Mouse (Mus musculus) leukemia stem cell, adult 10-12 weeks (primary cell): Measurements from ENCODE around the gene Hoxa9. TPM values are rescaled to one million over a fixed set of nuclear protein-coding genes. Genes with fewer than 3 reads are reported as not detected.

Source experiments
- polyA plus RNA-seq: library from polyadenylated mRNA; stranded (reverse); fragments of >175 nt; gene quantifications from 2 replicates; pipeline ENCODE4 v1.2.3, GENCODE M21; 2012; ENCODE audit warnings: low replicate concordance

Hoxa9 gene
- 1.9 and 2.5 TPM in 2 replicates for polyA plus RNA-seq

DNA sequence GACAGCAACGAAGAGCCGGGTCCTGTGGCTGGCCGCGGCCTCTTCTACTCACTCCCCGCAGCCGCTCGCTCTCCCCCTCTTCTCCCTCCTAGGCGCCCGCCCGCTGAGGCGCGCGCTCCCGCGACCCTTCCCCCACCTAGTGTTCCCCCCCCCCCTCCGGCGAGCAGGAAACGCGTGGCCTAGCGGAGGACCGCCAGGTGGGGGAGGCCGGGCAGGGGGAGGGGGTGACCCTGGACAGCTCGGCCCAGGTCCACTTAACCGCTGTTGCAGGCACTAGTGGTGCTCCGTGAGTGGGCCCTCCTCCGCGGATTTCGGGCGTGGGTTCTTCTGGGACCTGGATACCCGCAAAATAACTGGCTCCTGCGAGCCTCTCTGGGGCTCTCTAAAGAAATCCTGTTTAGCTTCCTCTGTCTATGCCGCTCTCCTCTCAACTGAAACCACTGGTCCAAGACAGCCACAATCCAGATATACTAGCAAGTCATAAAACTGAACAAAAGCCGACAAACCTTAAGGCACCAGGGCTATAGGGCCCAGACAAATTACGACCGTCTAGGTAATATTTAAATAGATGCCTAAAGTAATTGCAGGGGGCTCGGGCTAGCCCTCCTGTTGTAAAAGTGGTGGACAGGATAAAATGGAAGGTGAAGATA, at the start of gene Hoxa9:
Hoxa9 (minus strand) TSS at position 574 of the 650 bp plus-strand sequence.

DNA sequence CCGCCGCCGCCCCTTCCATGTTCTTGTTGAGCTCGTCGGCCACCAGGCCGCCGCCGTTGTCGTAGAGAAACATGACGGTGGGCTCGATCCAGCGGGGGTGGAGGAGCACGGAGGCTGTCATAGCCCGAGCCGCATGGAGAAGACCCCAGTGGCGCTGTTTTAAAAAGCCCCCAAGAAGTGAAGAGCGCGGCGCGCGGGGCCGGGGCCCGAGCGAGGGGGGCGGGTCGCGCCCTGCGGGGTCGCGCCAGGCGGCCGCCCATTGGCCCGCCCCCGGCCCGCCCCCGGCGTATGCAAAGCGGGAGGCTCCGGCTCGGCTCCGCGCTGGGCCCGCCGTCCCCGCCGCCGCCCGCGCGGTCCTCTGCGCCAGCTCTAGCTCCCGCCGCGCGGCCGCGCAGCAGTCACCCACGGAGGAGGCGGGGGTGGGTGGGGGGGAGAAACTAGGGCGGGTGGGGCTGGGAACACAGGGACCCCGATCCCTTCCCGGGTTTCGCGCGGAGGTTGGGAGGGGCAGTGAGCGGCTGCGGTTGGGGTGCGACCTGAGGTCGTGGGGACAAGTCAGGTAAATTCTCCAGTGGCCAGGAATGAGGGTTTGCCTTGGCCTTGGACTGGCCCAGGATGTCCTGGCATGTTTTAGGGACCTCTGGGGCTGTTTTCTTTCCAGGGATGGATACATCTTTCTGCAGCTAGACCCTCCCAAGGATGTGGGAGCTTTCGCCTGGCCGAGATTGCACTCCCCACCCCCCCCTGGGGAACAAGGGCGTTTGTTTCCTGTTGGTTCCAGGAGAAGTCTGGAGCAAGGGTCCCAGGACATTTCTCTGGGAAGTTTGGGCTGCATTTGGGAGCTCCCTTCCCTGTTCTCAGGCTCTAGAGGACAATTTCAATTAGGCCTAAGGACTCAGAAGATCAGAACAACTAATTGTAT, 30.0 kb upstream of the Hoxa9 start, which contains the start of gene Hoxa13:
Hoxa13 (minus strand) TSS at position 227 of the 922 bp plus-strand sequence.

DNA sequence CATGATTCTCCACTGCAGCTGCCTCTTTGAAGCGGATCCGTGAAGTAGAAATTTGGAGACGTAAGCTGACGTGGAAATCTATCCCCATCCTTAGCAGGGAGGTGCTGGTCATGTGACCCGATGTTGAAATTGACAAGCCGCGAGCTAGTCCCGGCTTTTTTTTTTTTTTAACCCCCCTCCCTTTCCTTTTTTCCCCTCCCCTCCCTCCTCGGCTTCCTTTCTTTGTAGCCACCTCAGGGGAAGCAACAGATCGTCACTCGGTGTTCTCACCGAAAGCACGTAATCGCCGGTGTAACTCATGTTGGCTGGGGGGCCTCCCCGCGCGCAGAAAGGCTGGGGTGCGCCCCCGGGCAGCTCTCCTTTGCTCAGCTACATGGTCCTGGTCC, 14.9 kb upstream of the Hoxa9 start, which contains the start of gene Hoxa11:
Hoxa11 (minus strand) TSS at position 54 of the 386 bp plus-strand sequence.

DNA sequence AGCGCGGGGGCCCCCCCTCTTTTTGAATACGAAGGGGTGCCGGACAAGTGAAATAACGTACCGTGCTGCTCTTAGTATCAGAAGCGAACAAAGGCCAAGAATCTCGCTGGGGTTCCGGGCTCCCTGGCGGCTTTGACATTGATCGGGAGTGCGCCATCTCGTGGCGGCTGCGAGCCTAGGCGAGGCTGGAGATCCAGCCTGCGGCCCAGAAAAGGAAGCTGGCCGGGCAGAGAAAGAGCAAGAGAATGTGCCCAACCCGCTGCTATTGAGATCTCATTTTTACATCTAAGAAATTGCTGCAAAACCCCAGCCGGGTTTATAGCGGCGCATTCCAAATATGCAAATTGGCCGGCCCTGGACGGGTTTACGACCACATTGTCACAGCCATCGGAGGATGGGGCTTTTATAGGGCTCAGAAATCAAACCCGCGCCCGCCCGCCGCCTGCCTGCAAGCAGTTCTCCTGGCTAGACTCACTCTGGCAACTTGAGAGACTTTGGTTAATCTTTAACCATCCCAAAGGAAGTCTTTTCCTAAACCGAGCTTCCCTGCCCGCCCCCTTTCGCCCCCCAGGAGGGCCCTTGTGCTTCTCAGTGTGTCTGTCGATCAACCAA, 9.6 kb upstream of the Hoxa9 start, which contains the start of gene Hoxa10:
Hoxa10 (minus strand) TSS at position 466 of the 612 bp plus-strand sequence.

DNA sequence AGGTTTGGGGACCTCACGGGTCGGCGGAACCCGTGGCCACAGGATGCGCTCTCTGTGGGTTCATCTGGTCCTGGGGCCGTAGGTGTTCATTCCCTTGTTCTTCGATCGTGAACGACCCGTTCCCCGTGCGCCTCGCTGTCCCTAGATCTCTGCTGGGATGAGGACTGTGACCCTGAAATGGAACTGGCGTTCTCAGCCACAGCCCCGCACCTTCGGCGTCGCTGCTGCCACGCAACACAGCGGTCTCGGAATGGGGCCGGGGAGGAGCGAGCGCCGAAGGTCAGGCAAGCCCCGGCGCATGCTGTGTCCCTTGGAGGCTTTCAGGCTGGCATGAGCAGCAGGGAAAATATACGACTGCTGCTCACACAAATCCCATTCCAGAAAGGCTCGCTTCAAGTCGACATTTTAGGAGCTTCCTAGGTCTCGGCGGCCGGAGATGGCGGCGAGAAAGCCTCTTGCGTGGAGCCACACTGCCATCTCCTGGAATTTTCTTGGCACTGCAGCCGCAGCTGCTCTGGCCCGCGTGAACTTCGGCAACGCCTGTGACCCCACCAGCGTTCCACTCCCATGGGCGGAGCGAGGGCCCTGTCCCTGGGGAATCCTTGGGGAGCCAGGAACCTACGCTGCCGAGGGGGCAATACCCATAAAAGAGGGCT, 9.4 kb downstream of the Hoxa9 start, which contains the start of gene Hoxa7:
Hoxa7 (minus strand) TSS at position 518 of the 656 bp plus-strand sequence.

DNA sequence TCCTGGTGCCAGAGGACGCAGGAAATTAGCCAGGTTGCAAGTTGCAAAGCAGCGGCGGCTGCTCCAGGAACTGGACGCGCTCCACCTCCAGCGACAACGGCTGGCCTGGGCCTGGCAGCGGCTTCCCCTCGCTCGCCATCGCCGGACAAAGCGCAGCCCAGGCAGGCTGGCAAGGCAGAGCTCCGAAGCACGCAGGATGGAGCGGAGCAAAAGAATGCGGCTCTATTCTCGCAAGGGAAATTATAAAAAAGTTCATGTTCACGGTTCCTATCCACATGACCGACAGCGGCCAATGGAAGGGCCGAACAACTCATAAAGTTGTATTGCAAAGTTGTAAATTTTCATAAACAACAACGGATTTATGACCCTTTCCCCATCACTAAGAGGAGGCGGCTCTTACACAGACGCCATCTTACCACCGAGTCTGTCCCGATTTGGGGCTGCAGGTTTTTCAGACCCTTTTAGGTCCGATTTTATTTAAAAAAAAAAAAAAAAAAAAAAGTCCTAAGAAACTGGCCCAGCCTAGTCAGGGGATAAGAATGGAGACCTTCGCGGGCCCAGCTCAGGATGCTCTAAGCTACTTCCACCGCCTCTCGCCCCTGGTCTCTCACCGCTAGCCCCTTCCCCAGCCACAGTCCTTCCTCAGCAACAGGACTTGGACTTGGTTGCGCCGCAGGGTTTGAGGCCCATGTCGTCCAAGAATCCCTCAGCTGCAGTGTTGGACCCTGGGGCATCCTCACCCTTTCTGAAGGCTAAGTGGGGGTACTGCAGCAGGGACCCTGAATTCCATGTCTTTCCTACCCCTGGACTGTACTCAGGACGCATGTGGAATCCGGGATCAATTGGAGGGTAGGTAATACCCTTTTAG, 17.5 kb downstream of the Hoxa9 start, which contains the start of the genes Hoxa3 and Gm28308:
Hoxa3 (minus strand) TSS at position 218 of the 868 bp plus-strand sequence.
Gm28308 (minus strand) TSS at position 221 of the 868 bp plus-strand sequence.

GRCm38 (mm10) chr6:52208072-52208867, 22.6 kb downstream of the Hoxa9 start, which contains the start of gene Hoxa6:
Hoxa6 (minus strand) TSS chr6:52208722.

GRCm38 (mm10) chr6:52204050-52204752, 26.7 kb downstream of the Hoxa9 start, which contains the start of gene Hoxa5:
Hoxa5 (minus strand) TSS chr6:52204587.

GRCm38 (mm10) chr6:52190906-52191810, 39.7 kb downstream of the Hoxa9 start, which contains the start of gene Hoxa4:
Hoxa4 (minus strand) TSS chr6:52191753.

GRCm38 (mm10) chr6:52177061-52177735, 53.7 kb downstream of the Hoxa9 start, which contains the start of gene 5730596B20Rik:
5730596B20Rik (plus strand) TSS chr6:52177498.

Other genes with a start within 250 kb of the Hoxa9 start
- gene Skap2, start 218.5 kb downstream of the Hoxa9 start, polyA plus RNA-seq: 1.1 and 1.7 TPM in 2 replicates
- gene Hoxa1, start 72.8 kb downstream of the Hoxa9 start, polyA plus RNA-seq: 0.20 TPM in 1 of 2 replicates, not detected in the other
- gene Hoxa2, start 66.3 kb downstream of the Hoxa9 start, polyA plus RNA-seq: 0.13 TPM in 1 of 2 replicates, not detected in the other
- not detected in 2 replicates for gene 5730596B20Rik, start 53.6 kb downstream of the Hoxa9 start, polyA plus RNA-seq
- gene Hoxa4, start 39.3 kb downstream of the Hoxa9 start, polyA plus RNA-seq: 0.54 and 0.97 TPM in 2 replicates
- gene Hoxa5, start 26.5 kb downstream of the Hoxa9 start, polyA plus RNA-seq: 0.72 and 1.1 TPM in 2 replicates
- 0.71 TPM in 1 of 2 replicates, not detected in the other for gene Hoxa6, start 22.4 kb downstream of the Hoxa9 start, polyA plus RNA-seq
- 1.1 and 1.2 TPM in 2 replicates for gene Hoxa3, start 17.8 kb downstream of the Hoxa9 start, polyA plus RNA-seq
- gene Gm28308, start 17.8 kb downstream of the Hoxa9 start, polyA plus RNA-seq: not detected in 2 replicates
- gene Hoxa7, start 9.2 kb downstream of the Hoxa9 start, polyA plus RNA-seq: 0.19 and 0.96 TPM in 2 replicates
- 0.11 and 0.28 TPM in 2 replicates for gene Hoxa10, start 9.8 kb upstream of the Hoxa9 start, polyA plus RNA-seq
- gene Hoxa11, start 14.7 kb upstream of the Hoxa9 start, polyA plus RNA-seq: not detected in 2 replicates
- not detected in 2 replicates for gene Hoxa13, start 29.8 kb upstream of the Hoxa9 start, polyA plus RNA-seq
- gene Evx1, start 82.4 kb upstream of the Hoxa9 start, polyA plus RNA-seq: not detected in 2 replicates